Mouse (Mus musculus): ENCODE results near the gene Tmem8b. TPM values are rescaled to one million over a fixed set of nuclear protein-coding genes. Genes with fewer than 3 reads are reported as not detected.

The Tmem8b gene
- total RNA-seq, 2 experiments from 2014 or later = 20.0 to 21.0 TPM

GRCm38 (mm10) chr4:43656339-43657109, 12.2 kb upstream of the Tmem8b start, which contains the start of gene Hint2:
Gene Hint2, minus strand, starts transcription at chr4:43656466.
- DNase-seq = peak; percentile 94 to 97

- DNase-seq = no peak
These were observed 11.6 kb upstream of the Tmem8b start for GRCm38 (mm10) chr4:43657146-43657545.

GRCm38 (mm10) chr4:43666412-43666811, 2.4 kb upstream of the Tmem8b start:
- DNase-seq = no peak

- DNase-seq = peak; percentile 83 to 84
These were observed 640 bp downstream of the Tmem8b start for GRCm38 (mm10) chr4:43669428-43669794.

- peak; percentile 87 to 97 for DNase-seq
These were observed 3.3 kb downstream of the Tmem8b start for GRCm38 (mm10) chr4:43672070-43672469.

DNA sequence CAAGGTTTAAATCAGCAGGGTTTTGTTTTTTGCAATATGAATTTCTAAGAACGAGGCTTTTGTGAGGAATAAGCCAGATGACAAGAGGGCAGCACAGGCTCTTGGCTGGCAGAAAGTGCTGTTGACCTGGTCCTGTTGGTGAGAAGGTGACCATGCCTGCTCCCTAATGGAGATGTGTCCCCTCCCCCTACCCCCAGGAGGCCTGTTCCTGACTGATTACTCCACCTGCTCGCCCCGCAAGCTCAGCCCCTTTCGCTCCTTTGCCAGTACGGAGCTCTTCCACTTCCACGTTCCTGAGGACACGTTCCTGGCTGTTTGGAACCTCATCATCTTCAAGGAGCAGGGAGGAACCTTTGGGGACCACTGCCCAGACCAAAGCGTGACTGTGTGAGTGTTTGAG, 4.9 kb downstream of the Tmem8b start:
- no peak for DNase-seq

DNA sequence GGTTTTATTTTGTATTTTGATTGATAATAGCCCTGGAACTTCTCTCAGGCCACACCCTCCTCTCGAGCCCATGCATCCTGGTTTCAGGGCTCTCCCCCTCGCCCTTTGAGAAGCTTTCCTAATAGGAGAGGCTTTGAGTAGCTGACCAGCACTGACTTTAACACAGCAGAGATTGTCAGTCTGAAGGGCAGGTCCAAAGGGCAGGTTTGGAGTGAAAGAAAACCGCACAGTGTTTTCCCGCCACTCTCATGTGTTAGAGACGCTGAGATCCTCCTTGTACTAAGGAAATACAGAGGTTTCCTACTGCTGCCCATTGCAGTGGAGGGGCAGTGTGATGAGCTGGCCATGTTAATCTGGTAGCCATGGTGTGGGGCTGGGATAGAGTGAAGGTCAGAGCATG, 6.2 kb downstream of the Tmem8b start:
- DNase-seq = no peak

DNA sequence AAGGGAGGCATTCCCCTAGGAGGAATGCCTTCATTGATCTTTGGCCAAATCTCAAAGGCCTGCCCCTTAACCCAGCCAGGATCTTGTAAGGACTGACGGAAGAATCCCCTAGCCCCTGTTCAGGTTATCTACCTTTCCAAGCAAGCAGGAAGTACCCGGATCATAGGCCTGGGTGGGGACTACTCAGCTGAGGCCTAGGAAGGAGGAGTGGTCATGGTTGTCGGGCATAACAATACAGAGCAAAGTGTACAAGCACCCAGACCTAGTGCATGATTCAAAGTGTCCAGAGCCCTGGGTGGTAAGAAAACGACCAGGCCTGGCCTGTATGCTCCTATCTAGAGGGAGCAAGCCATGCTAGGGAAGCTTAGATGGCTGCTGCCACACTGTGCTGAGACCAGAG, 6.8 kb downstream of the Tmem8b start:
- DNase-seq = no peak

GRCm38 (mm10) chr4:43678541-43678940, 9.8 kb downstream of the Tmem8b start:
- DNase-seq = no peak

DNA sequence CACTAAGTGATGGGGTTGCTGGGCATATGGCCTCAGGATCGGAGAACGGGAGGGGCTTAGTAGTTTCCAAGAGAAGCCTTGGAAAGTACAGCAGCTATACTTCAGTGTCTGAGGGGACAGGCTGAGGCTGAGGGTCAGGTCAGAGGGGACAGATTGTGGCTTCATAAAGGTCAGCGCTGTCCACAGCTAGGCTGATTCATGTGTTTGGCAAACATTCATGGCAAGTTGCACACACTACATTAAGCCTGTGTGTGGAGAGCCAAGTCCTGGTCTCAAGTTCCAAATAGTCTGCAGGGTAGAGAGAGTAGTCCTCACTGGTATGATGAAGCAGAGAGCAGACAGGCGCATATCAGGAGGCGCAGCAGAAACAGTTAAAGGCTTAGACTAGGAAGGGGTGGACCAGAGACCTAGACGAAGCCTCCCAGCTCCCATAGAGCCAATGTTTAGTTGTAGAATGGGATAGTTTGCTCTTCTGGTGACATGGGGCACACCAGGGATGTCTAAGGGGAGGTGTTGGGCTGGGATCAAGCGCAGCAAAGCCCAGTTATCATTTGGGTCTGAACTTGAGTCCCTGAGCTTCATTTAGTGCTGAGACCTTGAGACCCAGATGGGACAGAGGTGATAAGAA, 10.8 kb downstream of the Tmem8b start:
- DNase-seq = peak in 1 of 2 experiments; percentile 58

GRCm38 (mm10) chr4:43690021-43690420, 21.2 kb downstream of the Tmem8b start:
- DNase-seq = no peak

GRCm38 (mm10) chr4:43691026-43691425, 22.3 kb downstream of the Tmem8b start:
- DNase-seq = no peak

DNA sequence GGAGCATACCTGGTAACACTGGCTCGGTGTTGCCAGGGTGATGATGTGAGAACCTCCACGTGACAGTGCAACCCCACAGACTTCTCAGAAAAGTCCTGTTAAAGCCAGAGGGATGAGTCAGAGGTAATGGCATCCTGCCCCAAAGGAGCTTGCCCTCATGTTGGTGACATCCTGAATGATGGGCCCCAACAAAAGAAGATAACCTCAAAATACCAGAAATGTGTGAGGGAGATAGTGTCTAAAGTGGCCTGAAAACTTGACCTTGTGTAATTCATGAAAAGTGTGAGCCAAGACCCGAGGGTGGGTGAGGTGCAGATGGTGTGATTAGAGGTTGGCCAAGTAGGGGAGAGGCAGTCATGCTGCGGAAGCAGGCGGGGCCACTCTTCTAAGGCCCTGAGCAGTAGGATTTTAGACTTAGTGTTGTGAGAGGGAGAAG, 25.1 kb downstream of the Tmem8b start:
- peak; percentile 48 to 57 for DNase-seq

- DNase-seq = no peak
These were observed 25.9 kb downstream of the Tmem8b start for GRCm38 (mm10) chr4:43694439-43695248.

- peak; percentile 70 to 74 for DNase-seq
These were observed 26.5 kb downstream of the Tmem8b start for GRCm38 (mm10) chr4:43695249-43695671.

- no peak for DNase-seq
These were observed 27.8 kb downstream of the Tmem8b start for GRCm38 (mm10) chr4:43696561-43696960.

GRCm38 (mm10) chr4:43700707-43701106, 31.9 kb downstream of the Tmem8b start, which contains the start of gene Olfr70:
Gene Olfr70, minus strand, starts transcription at chr4:43700807.
- DNase-seq = no peak

GRCm38 (mm10) chr4:43703439-43703838, 34.7 kb downstream of the Tmem8b start:
- no peak for DNase-seq

DNA sequence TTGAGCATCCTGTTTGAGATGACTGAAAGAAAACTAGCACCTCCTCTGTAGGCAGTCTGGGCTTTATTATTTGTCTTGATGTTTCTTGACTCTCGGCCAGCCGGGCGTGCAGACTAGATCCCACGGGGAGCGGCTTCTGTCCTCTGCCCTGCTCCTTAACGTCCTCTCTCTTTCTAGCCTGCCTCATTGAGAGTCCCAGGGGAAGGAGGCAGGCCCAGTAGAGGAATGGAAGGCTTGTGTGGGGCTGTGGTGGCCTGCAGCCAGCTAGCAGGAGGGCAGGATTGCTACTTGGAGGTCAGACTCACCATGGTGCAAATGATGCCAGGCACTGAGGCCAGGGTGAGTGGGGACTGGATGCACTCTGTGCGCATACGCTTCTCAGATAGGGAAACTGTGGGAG, 35.1 kb downstream of the Tmem8b start:
- DNase-seq = peak; percentile 23 to 45

DNA sequence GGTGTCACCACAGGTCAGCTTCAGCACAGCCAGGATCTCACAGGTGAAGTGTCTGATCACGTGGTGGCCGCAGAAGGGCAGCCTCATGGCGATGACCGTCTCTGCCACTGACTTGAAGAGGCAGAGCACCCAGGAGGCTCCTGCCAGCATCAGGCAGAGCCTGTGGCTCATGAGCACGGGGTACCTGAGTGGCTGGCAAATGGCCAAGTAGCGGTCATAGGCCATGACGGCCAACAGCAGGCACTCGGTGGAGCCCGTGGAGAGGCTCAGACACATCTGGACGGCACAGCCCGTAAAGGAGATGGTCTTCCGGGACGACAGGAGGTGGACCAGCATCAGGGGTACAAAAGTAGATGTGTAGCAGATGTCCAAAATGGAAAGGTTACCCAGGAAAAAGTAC, 37.2 kb downstream of the Tmem8b start:
- no peak for DNase-seq

DNA sequence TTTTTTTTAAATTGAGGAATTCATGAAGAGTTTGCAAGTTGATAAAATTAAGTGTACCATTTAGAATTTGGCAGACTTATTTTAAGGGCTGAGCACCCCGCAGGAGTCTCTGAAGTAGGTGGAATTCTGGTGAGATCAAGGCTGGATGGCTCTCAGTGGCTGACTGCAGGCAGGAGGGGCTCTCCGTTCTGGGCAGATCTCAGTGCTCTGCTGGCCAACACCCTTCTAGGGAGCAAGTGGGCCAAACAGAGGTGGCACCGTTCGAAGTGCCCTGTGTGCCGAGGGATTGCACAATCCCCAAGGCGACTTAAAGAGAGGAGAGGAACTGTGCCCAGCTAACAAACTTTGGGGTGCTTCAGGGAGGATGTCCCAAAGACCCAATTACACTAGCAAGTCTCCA, 41.1 kb downstream of the Tmem8b start, which contains the start of gene Olfr71:
Gene Olfr71, minus strand, starts transcription at position 387 of the 400 bp plus-strand sequence.
- DNase-seq = no peak

GRCm38 (mm10) chr4:43711821-43712220, 43.0 kb downstream of the Tmem8b start:
- DNase-seq = peak; percentile 72 to 93
